Mouse (Mus musculus): ENCODE measurements around the gene Slc13a3.
"Not testable (repeated sequence)": the region's sequence is repeated elsewhere in the genome, so short reads cannot be mapped to it uniquely, and the experiment has no call there.

Slc13a3 gene

DNA sequence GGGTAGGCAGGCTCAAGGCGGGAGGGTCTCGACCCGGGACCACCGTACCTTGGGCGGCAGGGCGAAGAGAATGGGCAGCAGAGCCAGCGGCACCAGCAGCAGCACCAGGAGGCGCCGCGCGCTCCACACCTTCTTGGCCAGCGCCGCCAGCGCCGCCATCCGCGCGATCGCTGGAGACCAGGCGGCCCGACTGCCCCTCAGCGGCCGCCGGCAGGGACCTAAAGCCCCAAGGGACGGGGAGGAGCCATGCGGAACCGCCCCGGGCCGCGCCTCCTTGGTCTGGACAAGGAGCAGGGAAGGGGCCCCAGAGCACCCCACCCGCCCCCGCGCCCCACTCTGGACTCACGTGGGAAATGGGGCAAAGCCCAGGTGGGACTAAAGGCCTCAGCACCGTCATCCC lies at the start of gene Slc13a3:
Gene Slc13a3, minus strand, starts transcription at position 228 of the 400 bp plus-strand sequence.
- no peak for DNase-seq (ENCODE audit: low read depth, low spot score)

- no peak for DNase-seq (ENCODE audit: low read depth, low spot score)
These were observed 42.2 kb upstream of the Slc13a3 start for GRCm38 (mm10) chr2:165515178-165515728.

DNA sequence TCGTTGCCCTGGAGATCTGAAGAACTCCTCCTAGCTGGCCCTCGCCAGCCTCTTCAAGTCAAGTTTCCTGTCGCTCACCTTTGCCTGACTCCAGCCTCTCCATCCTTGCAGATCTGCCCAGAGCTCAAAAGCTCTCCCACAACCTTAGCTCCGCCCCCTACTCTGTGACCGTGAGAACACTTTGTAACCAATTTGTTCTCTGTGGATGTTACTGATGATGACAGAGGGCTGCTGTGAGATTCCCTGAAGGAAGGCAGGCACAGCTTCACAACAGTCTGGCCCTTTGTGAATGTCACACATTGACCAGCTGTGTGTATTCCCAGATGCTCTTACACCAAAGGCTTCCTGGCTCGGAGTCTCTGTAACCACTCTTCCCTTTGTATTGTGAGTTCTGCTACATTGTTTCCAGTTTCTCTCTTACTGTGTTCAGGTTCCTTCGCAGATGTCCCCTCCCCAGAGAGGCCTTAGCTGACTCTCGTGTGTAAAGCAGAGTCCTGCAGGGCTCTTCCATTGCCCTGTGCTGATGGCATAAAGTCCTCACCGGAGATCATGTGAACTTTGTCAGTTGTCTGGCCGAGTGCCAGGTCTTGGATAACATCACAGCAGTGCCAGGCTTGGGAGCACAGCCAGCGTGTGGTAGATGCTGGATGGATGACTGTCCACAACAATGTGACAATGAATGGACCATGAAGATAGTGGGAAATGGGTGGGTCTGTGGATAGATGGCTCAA lies 40.0 kb upstream of the Slc13a3 start:
- no peak for DNase-seq (ENCODE audit: low read depth, low spot score)

DNA sequence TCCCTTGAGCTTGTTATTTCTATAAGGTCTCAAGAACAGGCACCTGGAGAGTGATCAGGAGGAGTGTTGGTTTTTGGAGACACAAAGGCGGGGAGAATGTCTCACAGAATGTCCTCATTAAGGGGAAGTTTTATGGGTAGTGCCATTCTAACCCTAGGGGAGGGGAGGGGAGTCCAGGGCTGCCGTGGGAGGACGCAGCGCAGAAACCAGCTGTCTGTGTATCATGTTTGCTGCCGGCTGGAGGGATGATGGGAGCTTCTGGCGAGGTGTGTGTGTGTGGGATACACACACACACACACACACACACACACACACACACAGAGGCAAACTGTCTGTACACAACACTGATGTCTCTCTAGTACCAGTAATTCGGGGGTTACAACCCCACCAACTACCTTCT lies 39.4 kb upstream of the Slc13a3 start:
- DNase-seq (ENCODE audit: low read depth, low spot score) = no peak

- not testable (repeated sequence) for DNase-seq (ENCODE audit: low read depth, low spot score)
These were observed 38.5 kb upstream of the Slc13a3 start for GRCm38 (mm10) chr2:165511530-165511929.

GRCm38 (mm10) chr2:165510914-165511458 lies 38.0 kb upstream of the Slc13a3 start:
- DNase-seq (ENCODE audit: low read depth, low spot score) = not testable (repeated sequence)

DNA sequence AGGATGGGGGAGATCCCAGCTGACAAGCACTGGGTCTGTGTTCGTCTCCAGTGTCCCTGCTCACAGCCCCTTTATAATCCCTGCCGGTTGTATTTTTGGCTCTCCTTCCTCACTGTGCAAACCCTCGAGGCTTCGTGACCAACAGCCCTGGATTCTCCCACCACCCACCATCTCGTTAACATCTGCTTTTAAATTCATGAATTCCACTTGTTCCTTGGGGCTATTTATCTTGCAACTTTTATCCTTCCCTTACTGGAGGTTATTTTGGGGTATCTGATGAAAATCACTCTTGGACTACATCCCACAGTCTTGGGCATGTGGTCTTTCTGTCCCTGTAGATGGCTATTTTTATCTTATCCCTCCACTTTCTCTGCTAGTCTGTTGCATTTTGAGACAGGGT lies 37.4 kb upstream of the Slc13a3 start:
- DNase-seq (ENCODE audit: low read depth, low spot score) = no peak

GRCm38 (mm10) chr2:165509686-165510085 lies 36.7 kb upstream of the Slc13a3 start:
- DNase-seq (ENCODE audit: low read depth, low spot score) = no peak

GRCm38 (mm10) chr2:165503259-165504203 lies 30.5 kb upstream of the Slc13a3 start, which contains the start of gene Slc2a10:
Gene Slc2a10 (plus strand): TSS chr2:165503787.
- DNase-seq (ENCODE audit: low read depth, low spot score) = no peak

- DNase-seq (ENCODE audit: low read depth, low spot score) = no peak
These were observed 25.8 kb upstream of the Slc13a3 start for GRCm38 (mm10) chr2:165498816-165499215.

DNA sequence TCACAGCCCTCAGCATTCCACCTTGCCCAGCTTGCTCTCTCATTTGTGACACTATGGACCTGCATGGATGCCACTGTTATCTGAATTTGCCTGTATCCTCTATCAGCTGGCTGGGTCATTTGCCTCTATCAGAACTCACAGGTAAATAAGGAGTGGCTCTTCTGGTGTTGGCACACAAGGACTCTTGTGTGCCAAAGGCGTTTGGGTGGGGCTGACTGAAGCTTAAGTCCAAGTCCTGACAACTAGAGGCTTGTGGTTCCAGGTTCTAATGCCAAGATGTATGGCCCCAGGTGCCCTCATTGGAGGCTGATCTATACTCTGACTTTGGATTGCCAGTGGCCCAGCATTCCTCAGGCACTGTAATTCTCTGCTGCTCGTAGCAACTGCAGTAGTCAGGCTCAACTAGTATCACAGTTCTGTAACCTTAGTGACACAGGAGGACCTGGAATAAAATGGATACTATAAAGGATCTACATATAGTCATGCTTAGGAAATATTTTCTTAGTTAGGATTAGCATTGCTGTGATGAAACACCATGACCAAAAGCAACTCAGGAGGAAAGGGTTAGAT lies 24.8 kb upstream of the Slc13a3 start:
- no peak for DNase-seq (ENCODE audit: low read depth, low spot score)

- no peak for DNase-seq (ENCODE audit: low read depth, low spot score)
These were observed 23.2 kb upstream of the Slc13a3 start for GRCm38 (mm10) chr2:165496251-165496650.

GRCm38 (mm10) chr2:165494495-165494894 lies 21.5 kb upstream of the Slc13a3 start:
- no peak for DNase-seq (ENCODE audit: low read depth, low spot score)

DNA sequence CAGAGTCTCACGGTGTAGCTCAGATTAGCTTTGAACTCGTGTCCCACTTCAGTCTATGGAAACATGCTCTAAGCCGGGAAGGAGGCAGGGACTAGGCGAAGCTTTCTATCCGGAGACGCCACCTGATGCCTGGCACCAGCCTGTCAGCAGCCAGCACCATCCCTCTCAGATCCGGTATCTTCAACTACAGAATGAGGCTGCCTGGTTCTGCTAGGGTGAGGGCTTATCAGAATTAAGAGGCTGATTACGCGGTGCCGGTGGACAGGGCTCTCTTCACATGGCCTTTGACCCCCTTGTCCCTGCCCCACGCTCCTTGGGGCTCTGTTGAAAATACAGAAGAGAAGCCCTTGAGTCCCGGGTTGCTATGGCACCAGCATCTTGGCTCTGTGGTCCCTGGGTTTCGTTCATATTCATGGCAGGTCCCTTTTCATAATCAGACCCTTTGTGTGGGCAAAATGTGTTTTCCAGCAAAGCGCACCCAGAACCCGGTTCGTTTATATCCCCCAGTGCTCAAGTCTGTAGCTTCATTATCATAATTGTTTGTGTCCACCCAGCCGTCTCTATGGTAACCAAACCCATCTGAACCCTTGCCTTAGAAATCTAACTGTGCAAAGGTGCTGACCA lies 20.7 kb upstream of the Slc13a3 start:
- no peak for DNase-seq (ENCODE audit: low read depth, low spot score)

DNA sequence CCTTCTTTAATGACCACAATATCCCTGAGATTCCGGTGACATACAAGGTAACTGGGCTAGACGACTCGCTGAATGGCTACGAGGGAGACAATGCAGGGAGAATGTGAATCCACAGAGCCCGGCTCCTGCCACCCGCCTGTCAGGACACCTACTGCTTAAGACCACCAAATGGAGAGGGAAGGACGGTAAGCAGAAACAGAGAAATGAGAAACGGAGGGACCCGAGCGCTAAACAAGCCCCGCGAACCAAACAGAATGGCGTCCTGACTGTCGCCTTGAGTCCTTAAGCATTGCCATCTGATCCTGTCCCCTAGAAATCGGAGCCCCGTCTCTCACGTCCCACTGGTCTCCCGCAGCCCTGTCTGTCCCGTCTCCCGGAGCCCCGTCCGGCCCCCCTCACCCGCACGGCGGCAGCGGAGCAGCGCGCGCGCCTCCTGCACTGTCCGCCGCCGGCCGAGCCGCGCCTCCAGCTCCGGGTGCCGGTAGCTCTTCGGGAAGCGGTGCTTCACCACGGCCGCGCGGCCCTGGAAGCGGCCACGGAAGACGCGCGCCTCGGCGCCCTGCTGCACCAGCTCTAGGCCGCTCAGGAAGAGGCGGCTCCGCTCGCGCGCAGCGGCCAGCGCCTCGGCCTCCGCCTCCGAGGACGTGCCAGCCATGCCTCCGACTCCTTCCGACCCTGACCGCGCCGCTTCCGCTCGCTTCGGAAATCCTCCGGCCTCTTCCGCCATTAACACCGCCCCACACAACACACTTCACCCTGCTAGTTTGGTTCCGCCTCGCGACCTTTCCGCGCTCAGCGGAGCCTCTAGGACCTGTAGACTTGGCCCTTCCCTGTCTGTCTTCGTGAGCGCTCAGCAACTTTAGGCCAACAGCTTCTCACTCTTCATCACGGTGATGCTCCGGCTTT lies 19.9 kb upstream of the Slc13a3 start, which contains the start of gene Trp53rka:
Gene Trp53rka, minus strand, starts transcription at position 677 of the 906 bp plus-strand sequence.
- DNase-seq (ENCODE audit: low read depth, low spot score) = no peak

DNA sequence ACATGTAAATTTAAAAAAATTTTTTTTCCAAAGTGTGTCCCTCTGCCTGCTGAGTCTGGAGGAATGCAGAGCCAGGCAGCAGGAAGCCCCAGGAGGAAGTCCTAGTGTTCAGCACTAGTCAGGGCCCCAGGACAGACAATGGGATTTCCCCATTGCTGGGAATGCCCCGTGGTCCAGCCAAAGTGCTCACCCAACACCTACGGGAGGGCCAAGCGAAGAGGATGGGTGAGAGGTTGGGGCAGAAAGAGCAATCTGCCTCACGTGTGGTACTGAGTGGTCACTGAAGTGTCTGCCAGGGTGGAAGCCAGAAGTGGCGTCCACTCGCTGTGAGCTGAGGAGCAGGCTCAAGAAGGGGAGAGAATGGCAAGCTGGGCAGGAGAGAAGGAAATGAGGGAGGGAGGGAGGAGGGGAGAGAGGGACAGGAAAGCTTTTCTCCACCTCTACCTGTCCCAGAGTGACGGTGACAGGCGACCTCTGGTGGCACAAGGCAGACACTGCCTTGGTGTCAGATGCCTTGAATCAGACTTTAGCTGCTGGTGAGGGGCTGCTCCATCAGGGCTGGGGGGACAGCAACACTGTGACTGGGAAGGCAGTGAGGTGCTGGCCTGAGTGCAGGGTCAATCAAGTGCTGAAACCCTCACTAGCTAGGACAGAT lies 14.0 kb upstream of the Slc13a3 start:
- no peak for DNase-seq (ENCODE audit: low read depth, low spot score)

- DNase-seq (ENCODE audit: low read depth, low spot score) = no peak
These were observed 13.4 kb upstream of the Slc13a3 start for GRCm38 (mm10) chr2:165486401-165486800.

- no peak for DNase-seq (ENCODE audit: low read depth, low spot score)
These were observed 12.8 kb upstream of the Slc13a3 start for GRCm38 (mm10) chr2:165485826-165486225.

- DNase-seq (ENCODE audit: low read depth, low spot score) = no peak
These were observed 11.1 kb upstream of the Slc13a3 start for GRCm38 (mm10) chr2:165484152-165484551.

Data from embryo, embryonic 11.5 days (tissue).